Mouse (Mus musculus): ENCODE results near the gene Gm10959. TPM values are rescaled to one million over a fixed set of nuclear protein-coding genes. Genes with fewer than 3 reads are reported as not detected.

Gm10959 gene
- polyA plus RNA-seq, 1 experiment = not detected

DNA sequence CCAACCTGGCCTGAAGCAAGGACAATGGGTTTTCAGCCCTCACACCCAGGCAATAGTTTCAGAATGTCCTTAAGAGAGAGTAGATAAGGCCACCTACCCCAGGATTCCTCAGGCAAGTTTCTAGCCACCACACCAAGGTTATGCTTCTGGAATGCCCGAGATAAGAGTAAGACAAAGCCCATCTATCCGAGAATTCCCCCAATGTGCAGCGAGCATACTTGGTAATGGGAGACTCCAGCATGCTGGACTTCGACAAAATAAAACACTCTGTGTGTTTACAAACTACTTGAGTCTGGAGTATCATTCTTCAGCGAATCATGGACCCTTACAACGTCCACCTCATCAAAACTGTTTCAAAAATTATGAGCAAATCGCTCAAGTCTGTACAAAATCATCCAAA lies 4.0 kb upstream of the Gm10959 start:
- no peak overlapping the region for H3K4me3 ChIP-seq (ENCODE audit: insufficient read depth, low read length)
- TF ChIP-seq POLR2A (IDR thresholded peaks at IDR 0.05; ENCODE audit: low read depth, low read length) = no peak
- TF ChIP-seq CTCF (IDR thresholded peaks at IDR 0.05; ENCODE audit: borderline replicate concordance, insufficient read depth, low read length) = no peak
- peaks cover 6% of the 10 kb centered on the region; the same call in 1 of the 2 replicates for H3K4me1 ChIP-seq (ENCODE audit: control insufficient read depth, insufficient read depth, low read length)
- no peak overlapping the region for H3K27ac ChIP-seq (ENCODE audit: insufficient read depth, low read length)

DNA sequence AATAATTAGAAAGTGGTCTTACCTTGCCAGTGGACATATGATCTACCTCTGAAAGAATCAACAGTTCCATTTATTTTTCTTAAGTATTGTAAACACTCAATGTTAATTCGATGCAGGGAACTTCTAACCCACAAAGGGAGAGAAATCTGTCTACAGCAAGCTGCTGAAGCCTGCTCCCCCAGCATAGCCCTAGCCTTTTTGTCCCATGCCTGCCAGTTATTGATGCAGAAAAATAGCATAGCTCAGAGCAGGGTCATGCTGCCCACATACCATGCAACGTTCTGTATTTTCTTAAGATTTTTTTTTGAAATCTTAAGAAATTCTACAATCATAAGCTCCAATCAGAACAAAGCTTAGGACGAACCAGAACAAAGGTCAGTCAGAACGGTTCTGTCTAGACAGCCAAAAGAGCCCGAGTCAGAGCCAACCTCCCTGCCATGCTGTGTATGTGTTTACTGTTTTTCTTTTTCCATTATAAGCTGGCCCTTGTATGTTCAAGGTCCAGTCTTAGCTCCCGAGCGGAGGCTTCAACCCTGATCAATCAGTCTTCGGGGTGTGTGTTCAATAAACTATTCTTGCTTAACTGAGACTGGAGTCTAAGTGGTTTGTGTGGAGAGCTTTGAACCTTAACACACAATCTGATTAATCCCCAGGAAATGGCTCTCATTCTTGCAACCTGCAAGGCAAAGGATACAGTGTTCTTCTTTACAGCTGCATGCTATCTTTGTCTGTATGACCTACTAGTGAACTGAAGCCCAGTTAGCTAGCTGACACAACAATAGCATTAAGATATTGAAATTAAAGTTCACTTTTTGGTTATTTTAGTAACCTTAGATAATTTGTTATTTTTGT lies 2.7 kb upstream of the Gm10959 start:
- TF ChIP-seq CTCF (IDR thresholded peaks at IDR 0.05; ENCODE audit: borderline replicate concordance, insufficient read depth, low read length) = no peak
- no peak for TF ChIP-seq POLR2A (IDR thresholded peaks at IDR 0.05; ENCODE audit: low read depth, low read length)
- Histone ChIP-seq H3K4me1 (ENCODE audit: control insufficient read depth, insufficient read depth, low read length) (peaks cover 6% of the 10 kb centered on the region; the same call in 1 of the 2 replicates), H3K4me3 (ENCODE audit: insufficient read depth, low read length) (no peak overlapping the region), H3K27ac (ENCODE audit: insufficient read depth, low read length) (0 out of 2 replicates have a peak overlapping the region, but pooled peaks have one; percentile 9)

DNA sequence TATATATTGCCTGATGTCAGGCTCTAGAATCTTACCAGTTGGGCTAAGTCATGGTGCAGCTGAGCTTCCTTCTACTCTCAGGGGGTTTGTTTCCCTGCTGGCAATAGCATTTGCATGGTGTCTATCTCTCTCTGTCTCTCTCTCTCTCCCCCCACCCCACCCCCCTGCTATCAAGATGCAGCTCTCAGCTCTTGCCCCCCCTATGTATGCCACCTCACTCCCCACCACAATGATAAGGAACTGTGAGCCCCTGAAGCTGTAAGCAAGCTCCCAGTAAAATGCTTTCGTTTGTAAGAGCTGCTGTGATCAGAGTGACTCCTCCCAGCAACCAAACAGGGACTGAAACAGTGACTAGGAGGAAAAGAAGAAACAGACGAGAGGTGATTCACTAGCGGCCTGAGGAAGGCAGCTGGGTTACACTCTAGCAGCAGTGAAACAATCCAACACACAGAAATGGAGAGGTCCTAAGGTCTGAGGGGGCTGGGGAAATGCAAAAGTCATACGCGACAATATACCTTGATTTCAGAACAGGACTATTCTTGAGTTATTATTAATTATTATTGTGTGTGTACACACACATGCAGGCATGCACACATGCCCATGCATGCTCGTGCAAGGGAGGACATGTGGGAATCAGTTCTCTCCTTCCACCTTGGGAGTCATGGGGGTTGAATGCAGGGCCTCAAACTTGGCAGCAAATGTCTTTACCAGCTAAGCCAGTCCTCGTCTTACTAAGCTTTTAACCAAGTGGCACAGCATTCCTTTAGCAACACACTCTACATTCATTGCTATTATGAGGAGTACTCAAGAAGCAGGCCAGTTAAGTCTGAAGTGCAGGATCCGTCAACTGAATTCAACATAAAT lies 1.6 kb upstream of the Gm10959 start:
- peak overlapping the region; percentile 58 for H3K27ac ChIP-seq (ENCODE audit: insufficient read depth, low read length)
- H3K4me3 ChIP-seq (ENCODE audit: insufficient read depth, low read length) = no peak overlapping the region
- no peaks in the 10 kb centered on the region for H3K4me1 ChIP-seq (ENCODE audit: control insufficient read depth, insufficient read depth, low read length)
- 0 out of 2 replicates have a peak, but pooled peaks have one; percentile 24 for TF ChIP-seq POLR2A (IDR thresholded peaks at IDR 0.05; ENCODE audit: low read depth, low read length)
- no peak for TF ChIP-seq CTCF (IDR thresholded peaks at IDR 0.05; ENCODE audit: borderline replicate concordance, insufficient read depth, low read length)

DNA sequence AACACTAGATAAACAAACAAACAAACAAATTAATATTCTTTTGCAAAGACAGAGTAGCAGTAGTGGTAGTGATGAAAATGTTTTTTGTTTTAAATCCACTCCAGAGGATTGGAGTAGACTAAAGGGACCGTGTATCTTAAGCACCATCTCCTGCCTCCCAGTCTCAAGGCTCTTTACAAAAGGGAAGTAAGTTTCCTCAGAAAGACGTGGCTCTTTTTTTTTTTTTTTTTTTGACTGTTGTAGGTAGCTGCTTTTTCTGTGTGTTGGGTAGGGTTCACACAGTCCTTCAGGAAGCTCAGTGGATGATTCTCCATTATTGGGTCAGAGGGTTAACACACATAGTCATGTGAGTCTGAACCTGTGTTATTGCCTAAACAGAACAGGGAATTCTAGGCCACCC lies 488 bp downstream of the Gm10959 start:
- Histone ChIP-seq H3K4me3 (ENCODE audit: insufficient read depth, low read length) (no peak overlapping the region), H3K27ac (ENCODE audit: insufficient read depth, low read length) (no peak overlapping the region), H3K4me1 (ENCODE audit: control insufficient read depth, insufficient read depth, low read length) (no peaks in the 10 kb centered on the region)
- TF ChIP-seq CTCF (IDR thresholded peaks at IDR 0.05; ENCODE audit: borderline replicate concordance, insufficient read depth, low read length) = no peak
- TF ChIP-seq POLR2A (IDR thresholded peaks at IDR 0.05; ENCODE audit: low read depth, low read length) = no peak

DNA sequence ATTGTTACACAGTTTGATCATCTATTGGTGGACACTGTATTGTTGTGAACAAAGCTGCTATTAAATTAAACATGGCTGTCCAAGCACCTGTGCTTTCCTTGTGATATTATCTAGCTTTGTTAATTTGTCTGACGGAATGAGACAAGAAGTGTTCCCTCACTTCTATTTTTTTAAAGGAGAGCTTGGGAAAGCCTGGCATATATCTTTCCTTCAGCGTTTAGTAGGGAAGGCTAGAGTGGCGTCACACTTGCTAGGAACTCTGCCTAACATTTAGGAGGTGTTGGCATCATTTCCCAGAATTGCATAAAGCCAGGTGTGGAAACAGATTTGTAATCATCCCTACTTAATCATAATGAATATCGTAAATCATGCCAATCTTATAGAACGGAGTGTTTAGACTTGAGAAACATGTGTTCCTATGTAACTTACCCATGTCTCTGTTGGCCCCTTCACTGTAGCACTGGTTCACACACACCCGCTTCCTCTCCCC lies 2.9 kb downstream of the Gm10959 start:
- no peak for TF ChIP-seq CTCF (IDR thresholded peaks at IDR 0.05; ENCODE audit: borderline replicate concordance, insufficient read depth, low read length)
- no peak for TF ChIP-seq POLR2A (IDR thresholded peaks at IDR 0.05; ENCODE audit: low read depth, low read length)
- Histone ChIP-seq H3K4me3 (ENCODE audit: insufficient read depth, low read length) (no peak overlapping the region), H3K4me1 (ENCODE audit: control insufficient read depth, insufficient read depth, low read length) (no peaks in the 10 kb centered on the region), H3K27ac (ENCODE audit: insufficient read depth, low read length) (no peak overlapping the region)

DNA sequence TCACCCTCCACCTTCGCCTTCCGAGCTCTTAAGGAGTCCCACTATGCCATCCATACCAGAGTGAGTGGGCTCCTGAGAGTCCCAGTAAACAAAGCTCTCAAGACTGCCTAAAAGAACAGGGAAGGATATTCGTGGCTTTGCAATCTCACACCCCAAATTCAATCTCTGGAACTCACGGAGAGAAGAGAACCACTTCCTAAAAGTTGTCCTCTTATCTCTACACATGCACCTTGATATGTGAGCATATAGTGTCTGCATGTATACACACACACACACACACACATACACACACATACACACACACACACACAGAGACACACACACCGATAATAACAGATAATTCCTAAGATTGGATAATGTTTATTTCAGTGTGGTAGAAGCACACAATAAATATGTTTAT lies 3.7 kb downstream of the Gm10959 start:
- no peak for TF ChIP-seq CTCF (IDR thresholded peaks at IDR 0.05; ENCODE audit: borderline replicate concordance, insufficient read depth, low read length)
- no peak for TF ChIP-seq POLR2A (IDR thresholded peaks at IDR 0.05; ENCODE audit: low read depth, low read length)
- no peak overlapping the region for H3K27ac ChIP-seq (ENCODE audit: insufficient read depth, low read length)
- no peaks in the 10 kb centered on the region for H3K4me1 ChIP-seq (ENCODE audit: control insufficient read depth, insufficient read depth, low read length)
- H3K4me3 ChIP-seq (ENCODE audit: insufficient read depth, low read length) = no peak overlapping the region

DNA sequence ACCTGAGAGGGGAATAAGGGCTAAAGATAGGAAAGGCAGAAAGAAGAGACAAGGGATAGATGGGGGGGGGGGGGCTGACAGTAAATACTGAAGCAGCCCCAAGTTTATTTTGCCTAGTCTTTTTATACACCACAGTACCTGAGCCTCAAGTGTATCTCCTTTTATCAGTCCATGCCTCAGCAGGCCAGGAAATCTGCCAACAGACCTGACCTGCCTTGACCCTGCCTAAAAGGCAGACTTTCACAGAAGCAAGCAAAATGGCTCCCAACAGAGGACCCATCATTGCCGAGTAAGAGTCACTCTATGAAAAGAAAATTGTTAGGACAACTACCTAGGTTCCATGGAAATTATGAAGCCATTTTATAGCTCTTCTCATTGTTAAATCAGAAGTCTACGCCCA lies 11.3 kb downstream of the Gm10959 start:
- H3K27ac ChIP-seq (ENCODE audit: insufficient read depth, low read length) = no peak overlapping the region
- no peaks in the 10 kb centered on the region for H3K4me1 ChIP-seq (ENCODE audit: control insufficient read depth, insufficient read depth, low read length)
- no peak for TF ChIP-seq POLR2A (IDR thresholded peaks at IDR 0.05; ENCODE audit: low read depth, low read length)
- TF ChIP-seq CTCF (IDR thresholded peaks at IDR 0.05; ENCODE audit: borderline replicate concordance, insufficient read depth, low read length) = no peak
- H3K4me3 ChIP-seq (ENCODE audit: insufficient read depth, low read length) = no peak overlapping the region

DNA sequence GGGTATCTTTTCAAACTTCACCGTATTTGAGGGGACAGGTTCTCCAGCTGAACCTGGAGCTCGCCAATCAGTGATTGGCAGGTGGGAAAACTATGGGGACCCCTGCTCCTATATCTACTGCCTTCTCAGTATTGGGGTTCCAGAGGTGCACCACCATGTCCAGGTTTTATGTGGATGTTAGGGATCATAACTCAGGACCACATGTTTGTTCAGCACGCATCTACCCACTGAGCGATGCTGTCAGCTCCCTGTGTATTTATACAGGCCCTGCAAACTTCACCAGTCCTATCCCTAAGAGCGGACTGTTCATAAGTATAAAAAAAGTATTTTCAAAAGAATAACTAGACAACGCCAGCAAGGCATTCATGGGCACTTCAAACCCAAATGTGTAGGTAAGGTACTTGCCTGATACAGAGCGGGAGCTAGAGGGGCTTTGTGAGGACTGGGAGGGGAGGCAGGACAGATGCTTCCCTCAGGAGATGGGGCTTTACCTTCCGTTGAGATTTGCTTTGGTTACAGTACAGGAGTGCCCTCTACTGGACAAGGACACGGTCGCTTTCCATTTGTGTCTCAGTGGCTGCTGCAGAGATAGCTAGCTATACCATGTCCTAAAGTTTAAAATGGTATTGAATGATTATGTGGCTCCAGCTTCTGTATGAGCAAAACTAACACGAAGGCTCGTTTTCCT lies 15.3 kb downstream of the Gm10959 start:
- peak; percentile 56; the same call in 1 of the 2 replicates for TF ChIP-seq CTCF (IDR thresholded peaks at IDR 0.05; ENCODE audit: borderline replicate concordance, insufficient read depth, low read length)
- TF ChIP-seq POLR2A (IDR thresholded peaks at IDR 0.05; ENCODE audit: low read depth, low read length) = no peak
- no peaks in the 10 kb centered on the region for H3K4me1 ChIP-seq (ENCODE audit: control insufficient read depth, insufficient read depth, low read length)
- H3K4me3 ChIP-seq (ENCODE audit: insufficient read depth, low read length) = no peak overlapping the region

DNA sequence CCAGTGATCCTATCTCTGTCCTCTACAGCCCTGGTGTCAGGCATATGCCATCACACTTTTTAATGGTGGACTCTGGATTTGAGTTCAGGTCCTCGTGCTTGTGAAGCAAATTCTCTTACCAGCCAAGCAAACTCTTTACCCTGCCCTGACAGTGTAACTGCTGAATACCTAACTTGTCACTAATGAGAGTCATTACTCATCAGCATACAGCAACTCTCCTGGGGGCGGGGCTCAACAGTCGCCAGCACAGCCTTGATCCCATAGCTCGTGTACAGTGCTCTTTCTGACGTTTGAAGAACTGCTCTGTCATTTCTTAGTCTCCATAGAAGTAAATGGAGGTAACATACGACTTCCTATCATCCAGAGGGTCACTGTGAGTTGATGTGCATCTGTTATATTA lies 20.9 kb downstream of the Gm10959 start:
- no peak for TF ChIP-seq CTCF (IDR thresholded peaks at IDR 0.05; ENCODE audit: borderline replicate concordance, insufficient read depth, low read length)
- TF ChIP-seq POLR2A (IDR thresholded peaks at IDR 0.05; ENCODE audit: low read depth, low read length) = no peak
- Histone ChIP-seq H3K4me1 (ENCODE audit: control insufficient read depth, insufficient read depth, low read length) (no peaks in the 10 kb centered on the region), H3K4me3 (ENCODE audit: insufficient read depth, low read length) (no peak overlapping the region), H3K27ac (ENCODE audit: insufficient read depth, low read length) (no peak overlapping the region)

More for the DNA sequence above, 15.3 kb downstream of the Gm10959 start:
- no peak overlapping the region for H3K27ac ChIP-seq (ENCODE audit: insufficient read depth, low read length)
